Mouse (Mus musculus): ENCODE measurements around the gene Cdh11. TPM values are rescaled to one million over a fixed set of nuclear protein-coding genes. Genes with fewer than 3 reads are reported as not detected.

The Cdh11 gene
- polyA plus RNA-seq, 1 experiment from 2014 or later, result 88.1 TPM

DNA sequence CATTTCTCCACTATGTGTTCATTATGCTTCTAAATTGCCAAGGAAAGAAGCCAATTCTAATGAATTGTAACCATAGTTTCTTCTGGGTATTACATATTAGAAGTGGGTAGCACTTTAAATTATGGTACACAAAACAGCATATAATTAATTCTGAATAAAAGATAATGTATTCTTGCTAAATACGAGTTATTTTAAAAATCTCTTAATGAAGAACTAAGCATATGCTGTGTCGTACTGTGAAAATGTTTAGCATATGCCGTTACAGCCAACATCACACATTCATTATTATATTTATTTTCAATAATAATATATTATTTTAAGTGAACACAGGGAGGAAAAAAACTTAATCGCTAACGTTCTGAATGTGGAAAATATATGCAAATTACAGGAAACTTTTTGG lies 31.6 kb downstream of the Cdh11 start:
- 89% methylated on average over 5 of the region's 5 CpGs for WGBS
- Histone ChIP-seq H3K9ac (no peak overlapping the region), H3K27ac (no peak overlapping the region), H3K4me3 (replicated peaks) (no peak overlapping the region), H3K27me3 (replicated peaks) (no peaks in the 10 kb centered on the region), H3K4me1 (no peaks in the 10 kb centered on the region), H3K36me3 (no peaks in the 10 kb centered on the region), H3K4me2 (no peak overlapping the region), H3K9me3 (no peaks in the 10 kb centered on the region)
- no peak for ATAC-seq (ENCODE audit: insufficient read depth, low FRiP score, low read depth)

DNA sequence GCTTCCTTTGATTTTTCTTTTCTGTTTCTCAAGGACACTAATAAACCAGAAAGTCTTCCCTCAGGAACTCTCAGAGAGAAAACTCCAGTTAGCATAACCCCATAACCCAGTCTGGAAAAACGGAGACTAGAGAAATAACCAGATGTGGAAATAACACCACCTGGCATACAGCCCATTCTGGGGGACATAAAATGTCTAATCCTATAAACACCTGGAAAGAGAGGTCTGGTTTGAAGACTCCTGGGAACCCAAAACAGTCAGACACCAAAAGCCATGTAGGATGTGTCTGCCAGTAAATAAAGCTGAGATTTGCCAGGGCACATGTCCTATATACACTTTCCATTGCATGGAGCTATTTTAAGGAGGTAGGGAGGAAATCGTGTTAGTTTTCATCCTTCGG lies 42.5 kb downstream of the Cdh11 start:
- H3K4me2 ChIP-seq, result no peak overlapping the region
- H3K36me3 ChIP-seq, result no peaks in the 10 kb centered on the region
- peaks cover 3% of the 10 kb centered on the region for H3K4me1 ChIP-seq
- no peaks in the 10 kb centered on the region for H3K9me3 ChIP-seq
- ATAC-seq (ENCODE audit: insufficient read depth, low FRiP score, low read depth), result no peak
- WGBS, result 48% methylated on average over 3 of the region's 3 CpGs
- H3K4me3 ChIP-seq (replicated peaks), result no peak overlapping the region
- H3K27me3 ChIP-seq (replicated peaks), result no peaks in the 10 kb centered on the region
- H3K9ac ChIP-seq, result no peak overlapping the region
- H3K27ac ChIP-seq, result no peak overlapping the region

DNA sequence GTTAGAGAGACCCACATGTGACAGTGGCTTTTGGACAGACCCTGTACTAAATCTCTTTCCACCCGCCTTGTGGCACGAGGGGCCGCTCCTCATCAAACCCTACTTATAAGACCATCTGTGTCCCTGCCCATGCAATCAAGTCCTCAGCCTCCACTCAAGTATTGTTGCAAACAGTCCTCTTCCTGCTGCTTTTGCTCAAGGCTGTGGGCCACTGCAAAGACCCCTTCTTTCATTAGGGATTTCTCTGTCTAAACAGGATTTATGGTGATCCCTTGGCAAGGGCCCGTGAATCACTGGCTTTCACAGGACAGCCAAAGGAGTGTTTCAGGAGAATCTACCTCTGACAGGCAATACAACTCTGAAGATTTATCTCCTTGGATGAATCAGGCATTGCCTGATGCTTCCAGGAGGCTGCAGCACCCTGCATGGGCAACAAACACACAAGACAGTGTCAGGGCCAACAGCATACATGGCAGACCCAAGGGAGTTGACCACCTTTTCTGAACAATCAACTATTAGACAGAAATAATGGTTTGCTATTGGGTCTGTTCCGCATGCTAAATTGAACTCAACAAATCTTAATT lies 43.3 kb downstream of the Cdh11 start:
- no peaks in the 10 kb centered on the region for H3K9me3 ChIP-seq
- no peak overlapping the region for H3K4me3 ChIP-seq (replicated peaks)
- H3K4me2 ChIP-seq, result no peak overlapping the region
- no peak overlapping the region for H3K9ac ChIP-seq
- H3K4me1 ChIP-seq, result peaks cover 3% of the 10 kb centered on the region
- H3K36me3 ChIP-seq, result no peaks in the 10 kb centered on the region
- no peak for ATAC-seq (ENCODE audit: insufficient read depth, low FRiP score, low read depth)
- no peaks in the 10 kb centered on the region for H3K27me3 ChIP-seq (replicated peaks)
- 72% methylated on average over 5 of the region's 5 CpGs for WGBS
- no peak overlapping the region for H3K27ac ChIP-seq

DNA sequence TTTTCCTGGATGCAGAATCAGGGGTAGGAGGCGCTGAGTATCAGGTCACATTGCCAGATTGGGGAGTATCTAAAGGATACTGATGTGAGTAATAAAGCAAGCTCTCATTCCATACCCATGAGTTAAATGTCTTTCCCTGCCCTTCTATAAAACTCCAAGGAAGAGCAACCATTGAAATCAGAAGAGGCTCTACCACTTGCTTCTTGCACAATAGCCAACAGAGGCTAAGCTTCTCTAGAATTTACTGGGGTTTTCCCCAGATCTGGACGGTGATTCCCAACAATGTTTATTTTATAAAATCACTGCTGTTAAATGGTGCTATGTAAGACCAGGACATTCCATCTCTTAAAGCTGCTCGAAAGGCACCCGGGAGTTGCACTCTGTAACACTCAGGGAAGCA lies 44.5 kb downstream of the Cdh11 start:
- H3K36me3 ChIP-seq, result no peaks in the 10 kb centered on the region
- ATAC-seq (ENCODE audit: insufficient read depth, low FRiP score, low read depth), result no peak
- no peak overlapping the region for H3K27ac ChIP-seq
- H3K9me3 ChIP-seq, result no peaks in the 10 kb centered on the region
- WGBS, result 49% methylated on average over 4 of the region's 4 CpGs
- no peak overlapping the region for H3K9ac ChIP-seq
- peaks cover 3% of the 10 kb centered on the region for H3K4me1 ChIP-seq
- no peak overlapping the region for H3K4me2 ChIP-seq
- no peak overlapping the region for H3K4me3 ChIP-seq (replicated peaks)
- H3K27me3 ChIP-seq (replicated peaks), result no peaks in the 10 kb centered on the region

DNA sequence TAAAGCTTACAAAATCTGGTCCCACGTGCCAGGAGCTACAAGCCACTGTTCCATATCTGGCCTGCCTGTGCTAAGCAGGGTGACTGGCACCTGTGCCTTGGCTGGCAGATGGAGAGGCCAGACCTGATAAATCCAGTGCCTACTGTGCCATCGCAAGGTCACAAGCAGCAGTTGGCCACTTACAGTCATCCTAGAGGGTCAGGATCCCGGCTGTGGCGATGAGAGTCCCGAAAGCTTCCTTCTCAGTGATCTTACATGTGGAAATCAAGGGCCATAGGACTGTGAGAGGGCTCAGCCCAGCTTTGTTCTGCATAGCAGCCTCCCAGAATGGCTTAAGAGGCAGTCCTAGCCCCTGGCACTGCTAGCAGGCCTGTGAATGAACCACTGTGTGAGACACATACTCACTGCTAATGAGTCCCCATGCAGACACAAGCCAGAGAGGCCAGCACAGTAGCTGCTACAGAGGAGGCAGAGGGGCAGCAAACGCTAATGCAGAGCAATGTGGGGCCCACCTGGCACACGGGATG lies 46.4 kb downstream of the Cdh11 start:
- WGBS, result 80% methylated on average over 7 of the region's 7 CpGs
- H3K9ac ChIP-seq, result no peak overlapping the region
- no peaks in the 10 kb centered on the region for H3K9me3 ChIP-seq
- no peak overlapping the region for H3K27ac ChIP-seq
- peaks cover 3% of the 10 kb centered on the region for H3K4me1 ChIP-seq
- no peak overlapping the region for H3K4me2 ChIP-seq
- H3K4me3 ChIP-seq (replicated peaks), result no peak overlapping the region
- no peaks in the 10 kb centered on the region for H3K27me3 ChIP-seq (replicated peaks)
- no peak for ATAC-seq (ENCODE audit: insufficient read depth, low FRiP score, low read depth)
- no peaks in the 10 kb centered on the region for H3K36me3 ChIP-seq

DNA sequence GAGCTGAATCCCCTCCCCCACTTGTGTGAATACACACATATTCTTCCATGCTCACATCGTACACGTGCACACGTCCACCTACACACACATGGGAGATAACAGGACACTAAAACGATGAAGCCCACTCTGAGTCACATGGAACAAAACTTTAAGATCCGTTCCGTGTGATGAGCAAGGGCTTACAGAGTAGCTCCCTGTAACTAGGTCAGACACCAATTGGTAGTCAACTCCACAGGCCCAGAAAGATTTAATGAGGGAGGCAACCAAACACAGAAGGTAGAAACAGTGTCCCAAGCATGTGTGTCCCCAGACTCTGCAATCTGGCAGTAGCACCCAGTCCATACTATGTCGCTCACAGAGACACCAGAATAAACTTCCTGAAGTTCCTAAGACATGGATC lies 47.0 kb downstream of the Cdh11 start:
- 84% methylated on average over 7 of the region's 7 CpGs for WGBS
- Histone ChIP-seq H3K9me3 (no peaks in the 10 kb centered on the region), H3K27ac (no peak overlapping the region), H3K4me1 (peaks cover 3% of the 10 kb centered on the region), H3K27me3 (replicated peaks) (no peaks in the 10 kb centered on the region), H3K4me2 (no peak overlapping the region), H3K4me3 (replicated peaks) (no peak overlapping the region), H3K36me3 (no peaks in the 10 kb centered on the region), H3K9ac (no peak overlapping the region)
- ATAC-seq (ENCODE audit: insufficient read depth, low FRiP score, low read depth), result no peak

DNA sequence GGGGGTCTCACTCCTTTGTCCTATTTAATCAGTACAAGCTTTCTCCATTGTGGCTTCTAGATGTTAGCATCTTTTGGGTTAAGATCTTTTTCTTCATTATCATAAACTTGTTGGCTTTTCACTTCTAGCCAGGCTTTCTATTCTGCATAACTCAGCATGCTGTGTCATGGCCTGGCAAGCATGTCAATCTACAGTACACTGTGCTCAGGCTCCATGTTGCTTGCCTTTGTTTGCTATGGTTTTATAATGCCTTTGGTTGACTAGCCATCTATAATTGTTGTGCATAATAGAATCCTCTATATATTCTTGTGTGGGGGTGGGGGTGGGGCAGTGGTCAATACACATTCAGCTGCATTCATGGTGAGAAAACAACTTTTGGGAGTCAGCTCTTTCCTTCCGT lies 51.0 kb downstream of the Cdh11 start:
- ATAC-seq (ENCODE audit: insufficient read depth, low FRiP score, low read depth), result no peak
- H3K9ac ChIP-seq, result no peak overlapping the region
- no peaks in the 10 kb centered on the region for H3K9me3 ChIP-seq
- H3K36me3 ChIP-seq, result no peaks in the 10 kb centered on the region
- H3K4me2 ChIP-seq, result no peak overlapping the region
- 94% methylated on average over 1 of the region's 1 CpGs for WGBS
- H3K4me1 ChIP-seq, result peaks cover 3% of the 10 kb centered on the region; the same call in 1 of the 2 replicates
- no peaks in the 10 kb centered on the region for H3K27me3 ChIP-seq (replicated peaks)
- no peak overlapping the region for H3K4me3 ChIP-seq (replicated peaks)
- H3K27ac ChIP-seq, result no peak overlapping the region

DNA sequence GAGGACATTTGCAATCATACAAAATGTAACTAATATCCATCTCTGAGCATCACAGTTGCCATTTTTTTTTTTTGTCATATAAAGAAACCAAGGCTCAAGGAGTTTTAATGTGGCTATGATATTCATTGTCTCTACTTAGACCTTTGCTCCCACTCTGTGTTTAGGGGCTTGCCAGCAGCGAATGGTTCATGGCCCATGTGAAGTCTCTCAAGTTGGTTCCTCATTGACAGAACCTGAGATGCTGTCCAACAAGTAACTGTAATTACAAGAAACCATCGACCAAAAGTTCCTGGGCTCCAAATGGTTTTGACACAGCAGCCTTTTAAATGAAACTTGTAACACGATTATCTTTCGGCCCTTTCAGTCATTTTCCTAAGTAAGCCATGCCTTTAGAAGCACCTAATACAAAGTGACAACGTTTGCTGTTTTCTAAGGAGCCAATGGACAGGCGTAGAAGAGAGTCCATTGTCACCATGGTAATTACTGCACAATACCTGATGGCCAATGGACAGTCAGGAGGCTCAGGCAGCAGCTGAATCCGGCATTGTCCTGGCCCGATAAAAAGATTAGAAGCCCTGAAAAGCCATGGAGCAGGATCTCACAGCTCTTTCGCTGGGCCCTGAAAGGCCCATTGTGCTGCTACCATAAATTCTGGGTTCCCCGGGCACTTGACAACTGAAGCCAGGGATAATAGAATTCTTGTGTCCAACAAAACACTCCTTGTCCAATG lies 59.1 kb downstream of the Cdh11 start:
- H3K27me3 ChIP-seq (replicated peaks), result no peaks in the 10 kb centered on the region
- ATAC-seq (ENCODE audit: insufficient read depth, low FRiP score, low read depth), result no peak
- no peak overlapping the region for H3K4me2 ChIP-seq
- H3K9ac ChIP-seq, result no peak overlapping the region
- H3K36me3 ChIP-seq, result no peaks in the 10 kb centered on the region
- 65% methylated on average over 10 of the region's 10 CpGs for WGBS
- 0 out of 2 replicates have a peak, but pooled peaks cover 5% of the 10 kb centered on the region for H3K4me1 ChIP-seq
- H3K27ac ChIP-seq, result no peak overlapping the region
- H3K4me3 ChIP-seq (replicated peaks), result no peak overlapping the region
- H3K9me3 ChIP-seq, result no peaks in the 10 kb centered on the region

DNA sequence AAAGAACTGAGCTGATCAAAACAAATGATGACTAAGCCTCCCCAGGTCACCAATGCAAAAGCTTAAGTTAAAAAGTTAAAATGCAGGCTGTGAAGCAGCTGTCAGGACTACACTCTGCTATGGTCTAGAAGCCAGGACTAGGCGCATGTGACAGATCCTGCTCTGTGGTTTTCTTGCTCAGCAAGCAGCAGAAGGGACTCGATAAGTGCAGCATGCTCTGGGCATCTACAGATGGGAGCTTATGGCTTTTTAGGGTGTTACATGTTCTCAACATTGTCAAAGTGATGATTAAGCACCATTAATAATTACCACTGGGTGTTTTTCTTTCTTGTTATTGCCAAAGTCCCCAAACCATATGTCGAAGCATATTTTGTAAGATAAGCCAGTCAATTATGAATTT lies 59.9 kb downstream of the Cdh11 start:
- no peaks in the 10 kb centered on the region for H3K9me3 ChIP-seq
- H3K9ac ChIP-seq, result no peak overlapping the region
- 58% methylated on average over 3 of the region's 3 CpGs for WGBS
- 0 out of 2 replicates have a peak, but pooled peaks cover 5% of the 10 kb centered on the region for H3K4me1 ChIP-seq
- H3K27ac ChIP-seq, result no peak overlapping the region
- no peaks in the 10 kb centered on the region for H3K36me3 ChIP-seq
- no peak for ATAC-seq (ENCODE audit: insufficient read depth, low FRiP score, low read depth)
- no peaks in the 10 kb centered on the region for H3K27me3 ChIP-seq (replicated peaks)
- H3K4me3 ChIP-seq (replicated peaks), result no peak overlapping the region
- no peak overlapping the region for H3K4me2 ChIP-seq

DNA sequence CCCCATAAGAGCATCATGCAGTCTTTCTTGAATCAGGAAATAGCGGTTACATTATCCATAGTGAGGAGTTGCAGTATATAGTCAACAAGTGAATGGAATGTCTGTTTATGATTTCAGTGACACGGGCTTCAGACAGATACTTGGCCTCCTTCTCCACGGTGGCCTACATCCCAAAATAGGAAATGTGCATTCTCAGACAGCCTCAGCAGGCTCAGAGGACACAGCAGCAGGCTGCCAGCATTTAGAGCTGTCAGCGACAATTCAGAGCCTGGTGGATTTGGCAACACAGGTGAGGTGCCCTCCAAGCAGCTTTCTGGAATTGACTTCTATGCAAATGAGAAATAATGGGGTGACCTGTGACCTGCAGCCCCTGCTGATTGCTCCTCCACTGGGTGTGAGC lies 69.5 kb downstream of the Cdh11 start:
- no peaks in the 10 kb centered on the region for H3K27me3 ChIP-seq (replicated peaks)
- no peaks in the 10 kb centered on the region for H3K4me1 ChIP-seq
- no peak for ATAC-seq (ENCODE audit: insufficient read depth, low FRiP score, low read depth)
- no peak overlapping the region for H3K27ac ChIP-seq
- H3K36me3 ChIP-seq, result 0 out of 2 replicates have a peak, but pooled peaks cover 4% of the 10 kb centered on the region
- H3K9me3 ChIP-seq, result no peaks in the 10 kb centered on the region
- H3K4me2 ChIP-seq, result no peak overlapping the region
- 60% methylated on average over 4 of the region's 4 CpGs for WGBS
- H3K4me3 ChIP-seq (replicated peaks), result no peak overlapping the region
- no peak overlapping the region for H3K9ac ChIP-seq

DNA sequence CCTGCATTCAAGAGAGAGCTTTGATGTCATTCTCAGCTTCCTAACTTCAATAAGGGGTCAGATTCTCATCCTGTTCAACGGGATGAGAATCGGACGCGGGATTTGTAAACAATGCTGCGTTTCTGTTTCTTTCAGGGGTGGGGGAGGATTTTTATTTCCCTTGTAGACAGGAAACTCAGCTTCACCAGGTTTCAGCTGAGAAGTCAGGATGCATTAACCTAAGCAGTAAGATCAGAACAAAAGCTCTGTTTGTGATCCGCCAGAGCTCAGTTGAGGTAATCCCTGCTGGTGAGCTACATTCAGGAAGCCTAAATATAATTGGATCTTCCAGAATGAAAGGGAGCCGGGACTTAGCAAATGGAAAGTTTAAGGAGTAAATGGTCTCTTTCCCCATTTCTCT lies 78.1 kb downstream of the Cdh11 start:
- H3K27me3 ChIP-seq (replicated peaks), result no peaks in the 10 kb centered on the region
- H3K36me3 ChIP-seq, result no peaks in the 10 kb centered on the region
- H3K9me3 ChIP-seq, result no peaks in the 10 kb centered on the region
- H3K4me1 ChIP-seq, result no peaks in the 10 kb centered on the region
- no peak overlapping the region for H3K4me3 ChIP-seq (replicated peaks)
- WGBS, result 30% methylated on average over 7 of the region's 7 CpGs
- no peak overlapping the region for H3K27ac ChIP-seq
- H3K9ac ChIP-seq, result no peak overlapping the region
- ATAC-seq (ENCODE audit: insufficient read depth, low FRiP score, low read depth), result no peak
- no peak overlapping the region for H3K4me2 ChIP-seq

DNA sequence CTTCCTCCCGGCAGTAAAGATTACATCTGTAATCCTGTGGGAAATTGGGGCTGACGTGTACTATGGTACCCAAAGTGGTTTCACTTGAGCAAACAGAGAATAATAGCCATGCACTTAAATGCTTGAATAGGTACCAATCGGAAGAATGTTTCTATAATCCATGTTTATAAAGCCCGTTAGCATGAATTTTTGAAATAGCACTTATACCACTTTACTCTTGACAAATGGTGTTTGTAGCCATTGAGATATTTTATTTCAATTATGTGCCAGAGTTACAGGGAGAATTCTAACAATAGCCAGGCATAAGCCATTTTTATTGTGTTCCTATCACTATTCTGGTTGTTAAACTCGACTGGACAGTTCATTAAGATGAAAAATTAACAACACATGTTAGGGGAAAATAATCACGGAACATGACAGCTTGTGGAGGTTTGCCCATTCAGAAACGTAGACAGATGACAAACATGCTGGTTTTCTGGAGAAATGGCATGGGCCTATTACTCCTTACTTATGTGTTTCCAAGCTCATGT lies 80.0 kb downstream of the Cdh11 start:
- no peak overlapping the region for H3K4me3 ChIP-seq (replicated peaks)
- no peak overlapping the region for H3K4me2 ChIP-seq
- no peaks in the 10 kb centered on the region for H3K27me3 ChIP-seq (replicated peaks)
- no peaks in the 10 kb centered on the region for H3K4me1 ChIP-seq
- no peak for ATAC-seq (ENCODE audit: insufficient read depth, low FRiP score, low read depth)
- no peak overlapping the region for H3K9ac ChIP-seq
- no peaks in the 10 kb centered on the region for H3K36me3 ChIP-seq
- no peaks in the 10 kb centered on the region for H3K9me3 ChIP-seq
- WGBS, result 53% methylated on average over 7 of the region's 7 CpGs
- H3K27ac ChIP-seq, result no peak overlapping the region

All from stomach, embryonic 15.5 days (tissue).